Mouse (Mus musculus): ENCODE data around the gene Trim63.

GRCm38 (mm10) chr4:134314876-134315275 is at the start of gene Trim63:
- no peak for TF ChIP-seq CTCF (IDR thresholded peaks at IDR 0.05; ENCODE audit: extremely low read depth, insufficient read depth, low read length)
- no peak for TF ChIP-seq POLR2A (IDR thresholded peaks at IDR 0.05; ENCODE audit: extremely low read depth, insufficient read depth, low read length)

Data from cortical plate, adult 2 months (tissue).